Mouse (Mus musculus) olfactory bulb, adult 2 months (tissue): ENCODE measurements around the gene Disp1.

Experiments used
- CTCF ChIP-seq: fragments of 200-500 bp; IDR thresholded peaks from 2 replicates; pipeline ENCODE4 v1.5.1; 2012; ENCODE audit warnings: low read depth, mild to moderate bottlenecking, low read length, moderate library complexity; ENCODE audit not compliant: insufficient read depth
- POLR2A ChIP-seq: fragments of 200-500 bp; IDR thresholded peaks from 2 replicates; pipeline ENCODE4 v1.6.1; 2012; ENCODE audit warnings: mild to moderate bottlenecking, low read depth, low read length, moderate library complexity; ENCODE audit not compliant: insufficient read depth

GRCm38 (mm10) chr1:183100245-183100644 is 121.1 kb downstream of the Disp1 start:
- TF ChIP-seq CTCF = no peak
- no peak for TF ChIP-seq POLR2A
